Mouse (Mus musculus) heart, adult 18-20 months (tissue): ENCODE measurements around the gene Chst7. TPM values are rescaled to one million over a fixed set of nuclear protein-coding genes. Genes with fewer than 3 reads are reported as not detected.
A peak's percentile ranks its signal among the peaks of the same experiment; 100 is the strongest.

Experiments used
- DNase-seq, 2 experiments: peaks; one replicate each; pipeline ENCODE4 v3.0.0; 2021 to 2022; ENCODE audit warnings: mixed read lengths in 1 of 2
- long read RNA-seq, 2 experiments: library from polyadenylated mRNA; stranded (forward); transcript quantifications; one replicate each; pipeline ENCODE4 v2.0.0; 2021
- total RNA-seq, 2 experiments: library from RNA; stranded (reverse); gene quantifications; 2 replicates each; pipeline ENCODE4 v1.2.3; 2021

Gene Chst7
- 1 to 10 TPM; 2.5 TPM for total RNA-seq
- long read RNA-seq, experiment 1, partial matches to known transcripts, result 0 of 2 reads
- long read RNA-seq, experiment 1, other reads (novel, unspliced or antisense), result 0 of 2 reads
- long read RNA-seq, experiment 2, result 0 reads

DNA sequence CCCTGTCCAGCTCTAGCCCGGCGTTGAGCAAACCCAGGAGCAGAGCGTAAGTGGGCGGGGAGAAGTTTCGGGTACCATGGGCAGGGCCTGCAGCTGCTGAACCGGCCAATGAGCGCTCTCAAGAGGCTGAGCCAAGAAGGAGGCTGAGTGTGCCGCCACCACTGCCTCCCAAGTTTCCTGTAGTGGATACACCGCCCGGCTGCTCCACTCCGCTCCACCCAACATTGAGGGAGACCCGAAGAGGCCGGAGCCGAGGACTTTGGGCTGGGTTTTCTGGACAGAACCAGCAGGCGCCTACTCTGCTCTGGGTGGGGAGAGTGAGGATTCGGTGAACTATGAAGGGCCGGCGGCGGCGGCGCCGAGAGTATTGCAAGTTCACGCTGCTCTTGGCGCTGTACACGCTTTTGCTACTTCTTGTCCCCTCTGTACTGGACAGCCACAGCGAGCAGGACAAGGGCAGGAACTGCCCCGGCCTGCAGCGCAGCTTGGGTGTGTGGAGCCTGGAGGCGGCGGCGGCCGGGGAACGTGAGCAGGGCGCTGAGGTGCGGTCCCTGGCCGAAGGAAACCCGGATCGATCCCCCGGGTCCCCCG lies at the start of gene Chst7:
TSS of gene Chst7 (plus strand) at position 180 of the 591 bp plus-strand sequence.
- peak; percentile 83 to 91 for DNase-seq

GRCm38 (mm10) chrX:20012211-20012610 lies 47.1 kb upstream of the Chst7 start:
- no peak for DNase-seq

GRCm38 (mm10) chrX:20020942-20021341 lies 38.4 kb upstream of the Chst7 start:
- peak in 1 of 2 experiments; percentile 38 for DNase-seq

GRCm38 (mm10) chrX:20060096-20060768 lies 872 bp downstream of the Chst7 start:
- peak; percentile 15 to 26 for DNase-seq

- peak in 1 of 2 experiments; percentile 19 for DNase-seq
Measured at GRCm38 (mm10) chrX:20060769-20061315, 1.5 kb downstream of the Chst7 start.

GRCm38 (mm10) chrX:20061764-20062480 lies 2.6 kb downstream of the Chst7 start:
- DNase-seq, result peak in 1 of 2 experiments; percentile 19

DNA sequence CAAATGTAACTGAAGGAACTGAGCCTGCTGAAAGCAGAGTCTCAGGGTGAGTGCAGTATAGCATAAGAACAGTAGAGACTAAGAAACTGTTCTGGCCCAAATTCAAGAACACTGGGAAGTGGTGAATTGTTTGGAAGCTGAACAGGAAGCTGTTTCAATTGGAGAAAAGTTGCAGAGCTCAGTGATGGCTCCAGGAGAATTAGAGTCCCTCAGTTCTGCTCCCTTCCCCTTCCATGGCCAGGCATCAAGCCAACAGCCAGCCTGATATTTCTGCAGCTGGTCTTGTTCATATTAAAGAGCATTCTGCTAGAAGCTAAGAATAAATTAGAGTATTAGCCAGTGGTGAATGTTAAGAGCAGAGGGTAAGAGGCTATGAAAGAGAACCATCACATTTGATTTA lies 7.3 kb downstream of the Chst7 start:
- DNase-seq, result peak; percentile 42 to 64

- DNase-seq, result peak in 1 of 2 experiments; percentile 55
Measured at GRCm38 (mm10) chrX:20070196-20070595, 10.8 kb downstream of the Chst7 start.

GRCm38 (mm10) chrX:20117717-20118116 lies 58.4 kb downstream of the Chst7 start:
- DNase-seq, result no peak

DNA sequence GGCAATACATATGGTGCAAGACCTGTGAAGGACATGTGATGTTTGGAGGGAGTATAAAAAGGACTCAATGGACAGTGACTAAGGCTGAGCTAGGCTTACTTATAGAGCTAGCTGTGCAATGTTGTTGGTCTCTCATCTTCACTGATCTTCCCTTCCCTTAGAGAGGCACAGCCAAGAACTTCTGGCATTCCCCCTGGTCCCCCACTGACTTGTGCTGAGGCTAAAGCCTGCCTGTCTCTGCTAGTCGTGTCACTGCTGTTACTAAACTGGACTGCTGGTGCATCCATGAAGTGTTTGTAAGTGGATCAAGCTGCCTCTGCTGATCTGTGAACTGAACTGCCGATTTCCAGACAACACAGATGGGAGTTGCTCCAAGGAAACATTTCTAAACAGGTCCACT lies 66.1 kb downstream of the Chst7 start:
- no peak for DNase-seq

- no peak for DNase-seq
Measured at GRCm38 (mm10) chrX:20128951-20129350, 69.6 kb downstream of the Chst7 start.

DNA sequence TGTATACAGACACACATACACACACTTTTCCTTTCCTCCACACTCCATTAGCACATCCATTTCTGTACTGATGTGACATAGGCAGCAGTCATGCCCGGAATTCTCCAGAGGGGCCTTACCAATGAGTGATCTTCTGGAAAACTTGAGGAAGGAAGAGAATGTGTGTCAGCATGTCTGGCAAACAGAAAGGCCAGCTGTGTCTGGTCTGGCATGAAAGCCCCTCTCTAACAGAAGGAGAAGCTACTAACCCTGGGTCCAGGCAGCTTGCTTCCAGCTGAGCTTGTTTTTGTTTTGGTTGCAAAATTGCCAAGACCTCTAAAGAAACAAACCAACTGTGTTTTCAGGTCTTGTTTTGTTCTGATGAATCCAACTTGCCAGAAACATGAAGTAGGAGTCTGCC lies 70.1 kb downstream of the Chst7 start:
- peak; percentile 48 to 54 for DNase-seq

Other genes with a start within 250 kb of the Chst7 start
- gene Slc9a7, start 232.2 kb downstream of the Chst7 start, total RNA-seq, result 1 to 10 TPM; 3.8 to 4.9 TPM